Mouse (Mus musculus) stomach, embryonic 16.5 days (tissue): ENCODE results near the gene Fpr1. TPM values are rescaled to one million over a fixed set of nuclear protein-coding genes. Genes with fewer than 3 reads are reported as not detected.
"Not testable (repeated sequence)": the region's sequence is repeated elsewhere in the genome, so short reads cannot be mapped to it uniquely, and the experiment has no call there.

Source experiments
- ATAC-seq: fragments of 200-750 bp; cut with Nextera tagmentation; 2 replicates; pipeline ENCODE4 v1.8.0; 2017; ENCODE audit warnings: moderate number of reproducible peaks, moderate TSS enrichment; ENCODE audit not compliant: insufficient read depth, low FRiP score
- H3K27ac ChIP-seq: fragments of 300-500 bp; sonication (generic); 2 replicates; pipeline ENCODE4 v1.5.1; 2014; ENCODE audit warnings: low read length
- H3K27me3 ChIP-seq: fragments of 300-500 bp; sonication (generic); 2 replicates; pipeline ENCODE4 v1.6.1; 2014; ENCODE audit warnings: low read length, control low read depth, mixed read lengths; ENCODE audit not compliant: control insufficient read depth, insufficient read depth
- H3K36me3 ChIP-seq: fragments of 300-500 bp; sonication (generic); 2 replicates; pipeline ENCODE4 v1.6.1; 2014; ENCODE audit warnings: low read length; ENCODE audit not compliant: control insufficient read depth, insufficient read depth
- H3K4me1 ChIP-seq: fragments of 300-500 bp; sonication (generic); 2 replicates; pipeline ENCODE4 v1.6.1; 2014; ENCODE audit warnings: low read length, control low read depth, mixed read lengths; ENCODE audit not compliant: control insufficient read depth, insufficient read depth
- H3K4me2 ChIP-seq: fragments of 300-500 bp; sonication (generic); 2 replicates; pipeline ENCODE4 v1.6.1; 2014; ENCODE audit warnings: low read depth, low read length, mixed read lengths
- H3K4me3 ChIP-seq: fragments of 300-500 bp; sonication (generic); replicated peaks from 2 replicates; pipeline ENCODE4 v1.5.1; 2014; ENCODE audit warnings: mild to moderate bottlenecking, low read length
- H3K9ac ChIP-seq: fragments of 300-500 bp; sonication (generic); 2 replicates; pipeline ENCODE4 v1.6.1; 2014; ENCODE audit warnings: low read length
- H3K9me3 ChIP-seq: fragments of 300-500 bp; sonication (generic); replicated peaks from 2 replicates; pipeline ENCODE4 v1.6.1; 2016; ENCODE audit warnings: low read length, control low read depth; ENCODE audit not compliant: control insufficient read depth
- WGBS: fragments of 180-500 bp; shearing (Covaris S2); extraction: QIAGEN DNeasy Blood & Tissue Kit; methylation state at CpG from one replicate; pipeline ENCODE4 v1.1.7; 2014; 5-methylcytosine and 5-hydroxymethylcytosine counted together
- polyA plus RNA-seq: library from polyadenylated mRNA; unstranded; fragments of >200 nt; fragmentation: Nextera tagmentation; extraction: Ambion mirVana; gene quantifications from 2 replicates; pipeline ENCODE4 v1.2.1, GENCODE M21; 2015

Gene Fpr1
- polyA plus RNA-seq, 1 experiment from 2014 or later: 2.8 TPM

DNA sequence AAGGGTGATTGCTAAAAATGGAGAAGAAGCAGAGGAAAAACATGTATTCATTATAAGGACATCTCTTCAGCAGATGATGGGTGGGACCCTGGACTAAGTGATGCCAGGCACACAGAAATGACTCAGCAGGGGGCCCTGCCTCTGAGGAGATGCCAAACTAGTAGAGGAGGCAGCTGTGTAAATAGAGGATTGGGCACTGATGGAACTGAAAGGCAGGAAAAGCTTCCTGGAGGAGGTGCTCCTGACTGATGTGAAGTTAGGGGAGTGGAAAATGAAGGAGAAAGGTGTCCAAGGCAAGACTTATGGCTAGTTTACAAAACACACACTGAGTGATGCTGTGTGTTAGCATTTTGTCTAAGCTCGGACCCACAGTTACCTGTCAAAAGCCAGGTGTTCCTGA is 26.3 kb downstream of the Fpr1 start:
- Histone ChIP-seq H3K4me1 (no peaks in the 10 kb centered on the region), H3K27ac (no peak overlapping the region), H3K4me2 (no peak overlapping the region), H3K36me3 (no peaks in the 10 kb centered on the region), H3K9me3 (no peaks in the 10 kb centered on the region), H3K9ac (no peak overlapping the region), H3K27me3 (no peaks in the 10 kb centered on the region), H3K4me3 (no peak overlapping the region)
- ATAC-seq: no peak
- 60% methylated on average over 1 of the region's 1 CpGs for WGBS

DNA sequence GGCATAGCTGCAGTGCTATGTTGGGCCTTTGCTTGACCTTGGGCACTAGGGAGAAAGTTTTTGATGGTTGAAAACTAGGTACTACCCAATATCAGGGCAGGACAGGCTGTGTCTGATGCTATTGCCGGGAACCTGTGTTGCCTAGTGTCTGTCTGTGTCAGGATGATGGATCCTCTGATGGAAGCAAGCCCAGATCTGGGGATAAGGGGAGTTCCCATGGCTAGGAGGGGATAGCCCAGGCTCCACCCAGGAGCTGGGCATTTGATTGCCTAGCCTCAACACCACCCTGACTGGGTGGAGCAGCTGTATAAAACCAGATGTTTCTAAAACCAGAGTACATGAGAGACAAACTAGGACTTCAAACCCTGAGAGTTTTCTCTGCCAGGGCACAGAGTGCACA is 27.1 kb downstream of the Fpr1 start:
- WGBS: 55% methylated on average over 1 of the region's 1 CpGs
- Histone ChIP-seq H3K4me1 (no peaks in the 10 kb centered on the region), H3K4me2 (no peak overlapping the region), H3K27ac (no peak overlapping the region), H3K27me3 (no peaks in the 10 kb centered on the region), H3K9ac (no peak overlapping the region), H3K36me3 (no peaks in the 10 kb centered on the region), H3K9me3 (no peaks in the 10 kb centered on the region), H3K4me3 (no peak overlapping the region)
- no peak; the same call in 1 of the 2 replicates for ATAC-seq

DNA sequence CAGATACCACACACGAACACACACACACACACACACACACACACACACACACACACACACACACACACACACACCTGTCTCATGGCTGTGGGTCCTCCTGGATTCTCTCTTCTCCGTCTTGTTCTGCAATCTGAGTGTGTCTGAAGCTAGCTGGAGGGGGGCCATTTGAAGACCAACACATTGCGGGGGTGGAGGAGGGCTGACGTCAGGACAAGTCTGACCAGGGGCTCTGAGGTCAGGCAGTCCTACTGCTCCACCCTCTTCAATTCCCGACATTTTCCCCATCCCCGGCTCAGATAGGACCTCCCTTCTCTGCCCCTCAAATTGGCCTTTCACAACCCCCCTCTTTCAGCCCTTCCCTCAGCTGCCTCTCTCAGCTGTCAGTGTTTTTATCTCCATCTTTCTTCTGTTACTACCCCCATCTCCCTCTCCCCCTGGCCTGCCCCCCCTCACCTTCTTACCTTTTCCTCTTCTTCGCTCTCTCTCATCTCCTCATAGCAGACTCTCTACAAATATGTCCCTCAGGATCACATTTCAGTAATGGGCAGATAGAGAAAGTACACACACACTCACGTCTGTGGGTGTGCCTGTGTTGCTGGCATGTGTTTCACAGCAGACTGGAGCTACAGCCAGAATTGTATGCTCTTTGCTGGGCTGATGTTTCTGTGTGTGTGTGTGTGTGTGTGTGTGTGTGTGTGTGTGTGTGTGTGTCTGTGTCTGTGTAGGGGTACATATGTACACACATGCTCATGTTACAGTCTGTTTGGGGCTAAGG is 28.5 kb downstream of the Fpr1 start, which contains the start of gene Has1:
TSS of gene Has1 (minus strand) at position 142 of the 775 bp plus-strand sequence.
- Histone ChIP-seq H3K4me1 (no peaks in the 10 kb centered on the region), H3K27me3 (no peaks in the 10 kb centered on the region), H3K4me3 (no peak within 1 kb of the TSS), H3K27ac (no peak within 1 kb of the TSS), H3K36me3 (no peaks in the 10 kb centered on the region), H3K4me2 (no peak within 1 kb of the TSS), H3K9ac (no peak within 1 kb of the TSS), H3K9me3 (no peaks in the 10 kb centered on the region)
- peak; percentile 31; the same call in 1 of the 2 replicates for ATAC-seq
- 29% methylated on average over 8 of the region's 8 CpGs for WGBS

DNA sequence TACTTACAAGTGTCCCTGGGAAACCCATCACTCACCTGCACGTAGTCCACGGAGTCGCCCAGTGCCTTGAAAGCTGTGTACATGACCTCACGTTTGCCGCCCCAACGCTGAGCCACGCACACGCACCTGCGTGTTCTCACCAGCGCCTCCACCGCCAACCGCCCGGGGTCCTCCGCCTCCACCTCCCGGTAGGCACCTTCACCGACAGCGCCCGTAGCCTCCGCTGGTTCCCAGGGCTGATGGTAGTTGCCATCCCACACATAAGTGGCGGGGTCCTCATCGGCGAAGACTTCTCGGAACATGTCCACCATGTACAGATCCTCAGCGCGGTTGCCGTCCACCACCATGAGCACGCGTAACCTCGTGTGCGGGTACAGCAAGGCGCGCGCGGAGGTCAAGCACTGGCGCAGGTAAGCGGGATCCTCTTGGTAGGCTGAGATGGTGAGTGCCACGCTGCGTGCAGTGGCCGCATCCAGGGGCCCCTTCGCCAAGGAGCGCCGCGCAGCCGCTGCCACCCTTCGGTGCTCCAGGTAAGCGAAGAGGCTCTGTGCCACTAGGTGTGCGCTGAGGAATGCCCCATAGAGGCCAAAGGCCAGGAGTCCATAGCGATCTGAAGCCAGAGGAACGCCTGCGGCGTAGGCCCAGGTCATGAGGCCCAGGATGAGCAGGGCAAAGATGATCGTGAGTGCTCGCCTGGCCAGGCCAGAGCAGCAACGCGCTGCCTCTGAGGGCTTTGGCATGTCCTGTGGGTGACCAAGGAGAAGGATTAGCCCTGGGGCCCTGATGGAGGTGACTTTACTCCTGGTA is 33.6 kb downstream of the Fpr1 start:
- Histone ChIP-seq H3K9me3 (no peaks in the 10 kb centered on the region), H3K9ac (no peak overlapping the region), H3K36me3 (no peaks in the 10 kb centered on the region), H3K27ac (no peak overlapping the region), H3K4me2 (peak overlapping the region; percentile 27; the same call in 1 of the 2 replicates), H3K4me3 (peak overlapping the region; percentile 5; the same call in 1 of the 2 replicates), H3K27me3 (no peaks in the 10 kb centered on the region), H3K4me1 (no peaks in the 10 kb centered on the region)
- peak; percentile 17; the same call in 1 of the 2 replicates for ATAC-seq
- 33% methylated on average over 55 of the region's 55 CpGs for WGBS

DNA sequence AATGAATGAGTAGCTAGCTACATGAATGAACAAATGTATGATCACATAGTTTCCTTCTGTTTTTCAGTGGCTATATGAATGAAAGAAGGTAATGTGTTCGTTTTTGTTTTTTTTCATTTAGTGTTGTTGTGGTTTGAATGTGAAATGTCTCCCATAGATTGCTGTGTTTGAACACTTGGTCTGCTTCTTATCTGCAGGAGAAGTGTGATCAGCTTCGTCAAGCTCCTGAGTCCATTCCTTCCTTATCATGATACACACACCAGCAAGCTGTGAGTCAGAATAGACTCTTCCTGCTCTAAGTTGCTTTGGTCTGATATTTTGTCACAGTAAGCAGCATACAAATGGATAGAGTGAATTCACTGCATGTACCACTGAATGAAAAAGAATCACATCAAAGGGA is 34.8 kb downstream of the Fpr1 start:
- no peaks in the 10 kb centered on the region for H3K27me3 ChIP-seq
- no peaks in the 10 kb centered on the region for H3K36me3 ChIP-seq
- H3K4me2 ChIP-seq: no peak overlapping the region
- no peaks in the 10 kb centered on the region for H3K9me3 ChIP-seq
- no peak for ATAC-seq
- no peaks in the 10 kb centered on the region for H3K4me1 ChIP-seq
- 74% methylated on average over 2 of the region's 2 CpGs for WGBS
- H3K9ac ChIP-seq: no peak overlapping the region
- H3K4me3 ChIP-seq: no peak overlapping the region
- H3K27ac ChIP-seq: no peak overlapping the region

DNA sequence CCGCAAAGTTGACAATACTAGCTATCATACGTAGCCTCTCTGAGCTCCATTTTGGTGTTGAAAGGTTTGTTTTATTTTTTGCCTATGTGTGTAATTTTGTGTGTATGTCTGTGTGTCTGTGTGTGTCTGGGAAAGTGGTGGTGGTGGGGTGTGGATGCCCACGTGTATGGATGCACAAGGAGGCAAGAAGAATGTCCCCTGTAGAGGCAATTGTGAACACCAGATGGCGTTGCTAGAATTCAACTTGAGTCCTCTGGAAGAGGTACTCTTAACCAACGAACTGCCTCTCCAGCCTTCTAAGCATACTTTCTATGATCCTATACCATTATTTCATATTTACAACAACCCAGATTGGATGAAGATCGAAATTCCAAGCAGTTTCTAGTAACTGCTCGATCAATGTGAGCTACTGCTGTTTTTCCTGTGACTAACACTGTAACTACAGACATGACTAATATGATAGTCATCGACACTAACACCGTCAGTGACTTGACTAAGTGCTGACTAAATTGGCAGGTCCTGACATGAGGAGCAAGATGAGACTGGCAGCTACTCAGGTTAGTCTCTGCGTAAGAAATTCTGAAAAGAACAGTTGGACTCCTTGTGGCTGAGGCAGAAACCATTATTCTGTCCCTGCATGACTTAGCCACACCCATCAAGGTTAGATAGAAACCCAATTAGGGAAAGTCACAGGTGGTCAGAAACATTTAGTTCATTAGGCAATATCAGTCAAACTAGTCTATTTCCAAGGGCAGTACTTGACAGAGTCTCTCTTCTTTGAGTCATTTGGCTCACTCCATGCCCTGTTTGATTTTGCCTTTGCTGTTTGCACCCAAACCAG is 38.3 kb downstream of the Fpr1 start:
- 71% methylated on average over 10 of the region's 10 CpGs for WGBS
- H3K9me3 ChIP-seq: no peaks in the 10 kb centered on the region
- no peak overlapping the region for H3K4me3 ChIP-seq
- no peak overlapping the region for H3K9ac ChIP-seq
- ATAC-seq: no peak
- H3K27me3 ChIP-seq: no peaks in the 10 kb centered on the region
- no peak overlapping the region for H3K27ac ChIP-seq
- H3K4me2 ChIP-seq: no peak overlapping the region
- peaks cover 12% of the 10 kb centered on the region; the same call in 1 of the 2 replicates for H3K36me3 ChIP-seq
- no peaks in the 10 kb centered on the region for H3K4me1 ChIP-seq

DNA sequence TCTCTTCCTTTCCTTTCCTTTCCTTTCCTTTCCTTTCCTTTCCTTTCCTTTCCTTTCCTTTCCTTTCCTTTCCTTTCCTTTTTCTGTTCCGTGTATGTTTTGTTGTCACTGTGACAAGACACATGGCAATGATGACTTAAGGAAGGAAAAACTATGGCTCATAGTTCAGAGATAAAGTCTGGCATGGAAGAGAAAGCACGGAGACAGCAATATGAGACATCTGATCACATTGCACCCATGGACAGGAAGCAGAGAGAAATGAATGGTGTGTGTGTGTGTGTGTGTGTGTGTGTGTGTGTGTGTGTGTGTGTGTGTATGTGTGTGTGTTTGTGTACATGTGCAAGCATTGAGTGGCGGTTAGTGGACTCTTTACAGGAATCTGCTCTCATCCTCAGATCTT is 39.1 kb downstream of the Fpr1 start:
- ATAC-seq, H3K4me1 ChIP-seq: not testable (repeated sequence)
- WGBS: 74% methylated on average over 3 of the region's 3 CpGs

DNA sequence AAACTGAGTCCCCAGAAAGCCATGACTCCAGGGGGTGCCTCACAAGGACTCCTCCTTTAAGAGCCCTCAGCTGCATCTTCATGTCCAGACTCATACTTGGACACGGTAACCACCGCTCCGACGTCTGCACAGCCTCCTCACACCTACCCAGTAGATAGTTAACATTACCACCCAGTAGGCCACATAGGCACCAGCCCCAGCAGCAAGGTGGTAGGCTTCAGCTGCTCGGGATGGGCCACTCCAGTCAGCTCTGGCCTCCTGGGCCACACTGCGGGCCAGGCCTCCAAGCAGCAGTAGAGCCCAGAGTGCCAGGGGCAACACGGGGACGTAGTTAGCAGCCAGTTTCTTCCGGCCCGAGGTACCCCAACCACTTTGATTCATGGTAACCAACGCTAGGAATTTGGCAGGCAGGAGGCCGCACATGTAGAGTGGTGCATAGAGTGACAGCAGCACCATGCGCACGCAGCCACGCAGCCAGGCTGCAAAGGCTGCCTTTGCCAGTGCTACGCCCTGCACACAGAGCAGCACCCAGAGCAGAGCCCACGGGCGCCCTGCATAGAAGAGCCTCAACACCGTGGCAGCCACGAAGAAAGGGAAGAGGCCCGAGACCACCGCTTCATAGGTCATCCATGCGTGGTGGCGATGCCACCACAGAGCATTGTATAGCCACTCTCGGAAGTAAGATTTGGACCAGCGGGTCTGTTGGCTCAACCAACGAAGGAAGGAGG is 40.0 kb downstream of the Fpr1 start:
- no peak overlapping the region for H3K4me3 ChIP-seq
- H3K9ac ChIP-seq: no peak overlapping the region
- ATAC-seq: peak; percentile 59; the same call in 1 of the 2 replicates
- peaks cover 12% of the 10 kb centered on the region; the same call in 1 of the 2 replicates for H3K36me3 ChIP-seq
- no peaks in the 10 kb centered on the region for H3K9me3 ChIP-seq
- no peak overlapping the region for H3K4me2 ChIP-seq
- peaks cover 2% of the 10 kb centered on the region for H3K4me1 ChIP-seq
- 72% methylated on average over 27 of the region's 27 CpGs for WGBS
- no peaks in the 10 kb centered on the region for H3K27me3 ChIP-seq
- H3K27ac ChIP-seq: no peak overlapping the region

More for the DNA sequence above, 39.1 kb downstream of the Fpr1 start:
- H3K27me3 ChIP-seq, H3K4me2 ChIP-seq, H3K4me3 ChIP-seq, H3K27ac ChIP-seq, H3K9ac ChIP-seq, H3K9me3 ChIP-seq: not testable (repeated sequence)
- H3K36me3 ChIP-seq: peaks cover 12% of the 10 kb centered on the region; the same call in 1 of the 2 replicates
